Mouse (Mus musculus) embryonic facial prominence, embryonic 11.5 days (tissue): ENCODE data around the gene Nudt14. TPM values are rescaled to one million over a fixed set of nuclear protein-coding genes. Genes with fewer than 3 reads are reported as not detected.
A peak's percentile ranks its signal among the peaks of the same experiment; 100 is the strongest.

ENCODE experiments used
- ATAC-seq: fragments of 200-750 bp; cut with Nextera tagmentation; replicated peaks from 2 replicates; pipeline ENCODE4 v1.8.0; 2017; ENCODE audit warnings: low read depth; ENCODE audit not compliant: insufficient number of reproducible peaks, low FRiP score, low TSS enrichment
- DNase-seq: peaks from one replicate; pipeline ENCODE4 v3.0.0-alpha.2; 2015; ENCODE audit warnings: low spot score
- H3K27ac ChIP-seq: fragments of 300-500 bp; sonication (generic); replicated peaks from 2 replicates; pipeline ENCODE4 v1.5.1; 2014; ENCODE audit warnings: mild to moderate bottlenecking, low read depth, low read length, control low read depth
- H3K27me3 ChIP-seq: fragments of 300-500 bp; sonication (generic); 2 replicates; pipeline ENCODE4 v1.6.1; 2014; ENCODE audit warnings: mild to moderate bottlenecking, low read length, moderate library complexity, mixed read lengths; ENCODE audit not compliant: control insufficient read depth, insufficient read depth
- H3K36me3 ChIP-seq: fragments of 300-500 bp; sonication (generic); replicated peaks from 2 replicates; pipeline ENCODE4 v1.6.1; 2014; ENCODE audit warnings: low read depth, mild to moderate bottlenecking, low read length, moderate library complexity, mixed read lengths; ENCODE audit not compliant: control insufficient read depth, insufficient read depth
- H3K4me1 ChIP-seq: fragments of 300-500 bp; sonication (generic); 2 replicates; pipeline ENCODE4 v1.6.1; 2014; ENCODE audit warnings: low read length, mixed read lengths; ENCODE audit not compliant: control insufficient read depth, insufficient read depth
- H3K4me2 ChIP-seq: fragments of 300-500 bp; sonication (generic); 2 replicates; pipeline ENCODE4 v1.6.1; 2014; ENCODE audit warnings: low read depth, mild to moderate bottlenecking, control low read depth, low read length, moderate library complexity
- H3K4me3 ChIP-seq: fragments of 300-500 bp; sonication (generic); 2 replicates; pipeline ENCODE4 v1.5.1; 2014; ENCODE audit warnings: low read depth, low read length, control low read depth
- H3K9ac ChIP-seq: fragments of 300-500 bp; sonication (generic); replicated peaks from 2 replicates; pipeline ENCODE4 v1.6.1; 2014; ENCODE audit warnings: mild to moderate bottlenecking, control low read depth, low read length
- H3K9me3 ChIP-seq: fragments of 300-500 bp; sonication (generic); replicated peaks from 2 replicates; pipeline ENCODE4 v1.6.1; 2016; ENCODE audit warnings: mild to moderate bottlenecking, low read length, inconsistent platforms, mixed read lengths; ENCODE audit not compliant: control insufficient read depth
- WGBS: fragments of 180-500 bp; shearing (Covaris S2); extraction: QIAGEN DNeasy Blood & Tissue Kit; methylation state at CpG from one replicate; pipeline ENCODE4 v1.1.7; 2014; 5-methylcytosine and 5-hydroxymethylcytosine counted together
- polyA plus RNA-seq: library from polyadenylated mRNA; unstranded; fragments of >200 nt; fragmentation: Nextera tagmentation; extraction: Ambion mirVana; gene quantifications from 2 replicates; pipeline ENCODE4 v1.2.1, GENCODE M21; 2014

The Nudt14 gene
- polyA plus RNA-seq, 1 experiment from 2014 or later = 75.8 TPM

DNA sequence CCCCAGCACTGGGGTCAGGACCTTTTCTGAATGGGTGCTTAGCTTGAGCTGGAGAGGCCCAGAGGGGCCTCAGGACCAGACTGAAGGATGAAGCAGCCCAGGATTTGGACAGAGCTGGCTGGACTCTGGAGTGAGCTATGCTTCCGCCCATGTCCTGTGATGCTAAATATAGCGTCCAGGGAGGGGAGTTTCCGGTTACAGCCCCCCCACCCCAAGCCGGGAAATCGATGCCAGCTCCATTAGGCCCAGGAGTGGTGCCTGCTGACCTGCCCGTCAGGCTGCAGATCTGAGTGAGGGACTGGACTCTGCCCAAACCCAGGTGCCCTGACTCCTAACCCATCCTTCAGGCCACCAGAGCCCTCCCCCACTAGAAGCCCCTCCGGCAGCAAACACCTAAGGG is 9.3 kb downstream of the Nudt14 start:
- Histone ChIP-seq H3K9ac (no peak overlapping the region; the same call in 1 of the 2 replicates), H3K4me2 (no peak overlapping the region), H3K4me3 (no peak overlapping the region), H3K27ac (no peak overlapping the region), H3K36me3 (no peaks in the 10 kb centered on the region), H3K4me1 (peaks cover 7% of the 10 kb centered on the region), H3K27me3 (peaks cover 26% of the 10 kb centered on the region), H3K9me3 (no peaks in the 10 kb centered on the region)
- WGBS = 42% methylated on average over 7 of the region's 7 CpGs
- ATAC-seq (no peak), DNase-seq (no peak)

DNA sequence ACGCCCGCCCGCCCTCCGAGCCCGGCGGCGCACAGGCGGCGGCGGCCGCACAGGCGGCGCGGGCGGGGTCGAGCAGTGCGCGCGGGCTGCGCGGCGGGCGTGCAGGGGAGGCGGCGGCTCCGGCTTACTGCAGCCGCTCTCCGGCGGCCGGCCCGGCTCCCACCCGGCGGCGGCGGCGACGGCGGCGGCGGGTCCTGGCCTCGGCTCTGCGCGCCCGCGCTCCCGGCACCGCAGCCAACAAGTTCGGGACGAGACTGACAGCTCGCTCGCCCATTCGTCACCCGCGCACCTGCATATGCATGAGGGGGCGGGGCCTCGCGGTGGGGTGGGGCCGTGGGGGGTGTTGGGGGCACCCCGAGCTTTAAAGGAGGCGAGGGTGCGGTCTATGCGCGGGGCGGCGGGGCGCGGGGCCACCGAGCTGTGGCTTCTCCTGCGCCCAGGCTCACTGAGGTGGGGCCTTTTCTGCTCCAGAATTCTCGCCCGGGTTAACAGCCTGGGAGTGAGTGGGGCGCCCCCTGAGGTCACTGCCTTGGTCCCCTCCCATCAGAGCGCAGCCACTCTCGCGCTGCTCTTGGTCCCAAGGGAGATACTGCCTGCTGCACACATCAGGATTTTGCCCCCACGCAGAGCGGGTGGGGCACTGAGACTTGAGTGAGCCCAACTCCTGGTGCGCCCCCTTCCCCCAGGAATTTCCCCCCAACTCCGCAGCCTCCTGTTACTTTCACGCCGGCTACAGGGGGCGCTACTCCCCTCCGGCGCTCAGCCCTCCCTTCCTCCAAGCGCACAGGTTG is 12.2 kb downstream of the Nudt14 start, which contains the start of gene Jag2:
TSS of gene Jag2 (minus strand) at position 215 of the 791 bp plus-strand sequence.
- peaks cover 7% of the 10 kb centered on the region for H3K4me1 ChIP-seq
- H3K27me3 ChIP-seq = peaks cover 35% of the 10 kb centered on the region
- WGBS = 1% methylated on average over 44 of the region's 85 CpGs

DNA sequence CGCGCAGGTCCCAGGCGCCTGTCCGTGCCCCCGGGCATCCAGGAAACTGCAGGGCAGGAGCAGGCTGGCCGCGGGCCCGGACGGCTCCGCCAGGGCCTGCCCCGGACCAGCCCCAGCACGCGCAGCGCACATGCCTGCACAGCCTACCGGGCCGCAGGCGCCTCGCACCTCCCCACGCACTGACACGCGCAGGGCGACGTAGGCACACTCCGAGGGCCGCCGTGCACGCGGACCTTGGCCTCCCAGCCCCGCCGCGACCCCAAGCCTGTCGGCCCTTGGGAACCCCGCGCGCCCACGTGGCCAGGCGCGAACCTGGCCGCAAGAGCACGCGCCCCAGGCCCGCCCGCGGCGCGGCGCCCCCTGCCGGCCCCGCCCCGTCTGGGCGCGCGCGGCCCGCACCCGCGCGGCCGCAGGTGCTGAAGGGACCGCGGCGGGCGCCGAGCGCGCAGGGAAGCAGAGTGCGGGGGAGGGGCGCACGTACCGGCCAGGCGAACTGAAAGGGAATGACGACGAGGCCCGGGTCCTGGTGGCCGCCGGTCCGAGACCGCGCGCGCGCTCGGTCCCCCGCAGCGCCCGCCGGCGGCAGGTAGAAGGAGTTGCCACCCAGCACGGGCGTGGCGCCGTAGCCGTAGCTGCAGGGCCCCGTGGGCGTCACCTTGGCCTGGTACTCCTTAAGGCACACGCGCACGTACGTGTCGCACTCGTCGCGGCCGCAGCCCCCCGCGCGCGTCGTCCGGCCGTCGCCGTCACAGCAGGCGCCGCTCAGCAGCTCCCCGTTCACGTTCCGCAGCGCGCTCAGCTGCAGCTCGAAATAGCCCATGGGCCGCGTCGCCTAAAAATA is 13.3 kb downstream of the Nudt14 start:
- peak overlapping the region; percentile 41; the same call in 1 of the 2 replicates for H3K27ac ChIP-seq

More for the DNA sequence above, 12.2 kb downstream of the Nudt14 start, which contains the start of gene Jag2:
- peak within 1 kb of the TSS; percentile 41; the same call in 1 of the 2 replicates for H3K27ac ChIP-seq
- no peaks in the 10 kb centered on the region for H3K36me3 ChIP-seq
- peak within 1 kb of the TSS; percentile 93 for H3K4me2 ChIP-seq
- peak within 1 kb of the TSS; percentile 52 for H3K9ac ChIP-seq
- H3K9me3 ChIP-seq = no peaks in the 10 kb centered on the region
- peak within 1 kb of the TSS; percentile 55 for H3K4me3 ChIP-seq
- DNase-seq (peak; percentile 64), ATAC-seq (peak; percentile 19; the same call in 1 of the 2 replicates)

DNA sequence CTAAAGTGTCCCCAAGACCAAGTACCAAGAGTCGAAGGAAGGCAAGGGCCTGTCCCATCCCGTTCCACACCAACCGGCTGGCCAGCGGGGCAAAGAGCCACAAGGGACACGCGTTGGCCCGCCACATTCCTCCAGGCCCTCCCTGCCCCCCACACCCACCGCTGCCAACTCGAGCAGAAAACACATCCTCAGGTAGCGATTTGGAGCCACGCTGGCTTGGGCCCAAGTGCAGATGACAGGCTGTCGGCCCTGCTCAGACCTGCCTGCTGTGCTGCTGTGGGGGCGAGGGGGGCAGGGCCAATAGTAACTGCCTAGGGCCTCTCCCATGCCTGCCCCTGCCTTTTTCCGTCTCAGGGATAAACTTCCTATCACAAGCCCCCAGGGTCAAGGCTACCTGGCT is 14.7 kb downstream of the Nudt14 start:
- no peaks in the 10 kb centered on the region for H3K36me3 ChIP-seq
- DNase-seq (no peak), ATAC-seq (no peak)
- H3K4me2 ChIP-seq = no peak overlapping the region
- H3K4me3 ChIP-seq = no peak overlapping the region
- H3K4me1 ChIP-seq = peaks cover 7% of the 10 kb centered on the region
- no peaks in the 10 kb centered on the region for H3K9me3 ChIP-seq
- H3K9ac ChIP-seq = no peak overlapping the region
- 59% methylated on average over 14 of the region's 14 CpGs for WGBS
- H3K27me3 ChIP-seq = peaks cover 35% of the 10 kb centered on the region
- H3K27ac ChIP-seq = no peak overlapping the region

More for the DNA sequence above, 13.3 kb downstream of the Nudt14 start:
- 1% methylated on average over 85 of the region's 124 CpGs for WGBS
- peaks cover 7% of the 10 kb centered on the region for H3K4me1 ChIP-seq
- no peak for ATAC-seq
- H3K4me2 ChIP-seq = peak overlapping the region; percentile 93
- peaks cover 35% of the 10 kb centered on the region for H3K27me3 ChIP-seq
- peak; percentile 50 for DNase-seq
- H3K9ac ChIP-seq = peak overlapping the region; percentile 52
- no peaks in the 10 kb centered on the region for H3K36me3 ChIP-seq
- peak overlapping the region; percentile 55 for H3K4me3 ChIP-seq
- H3K9me3 ChIP-seq = no peaks in the 10 kb centered on the region

DNA sequence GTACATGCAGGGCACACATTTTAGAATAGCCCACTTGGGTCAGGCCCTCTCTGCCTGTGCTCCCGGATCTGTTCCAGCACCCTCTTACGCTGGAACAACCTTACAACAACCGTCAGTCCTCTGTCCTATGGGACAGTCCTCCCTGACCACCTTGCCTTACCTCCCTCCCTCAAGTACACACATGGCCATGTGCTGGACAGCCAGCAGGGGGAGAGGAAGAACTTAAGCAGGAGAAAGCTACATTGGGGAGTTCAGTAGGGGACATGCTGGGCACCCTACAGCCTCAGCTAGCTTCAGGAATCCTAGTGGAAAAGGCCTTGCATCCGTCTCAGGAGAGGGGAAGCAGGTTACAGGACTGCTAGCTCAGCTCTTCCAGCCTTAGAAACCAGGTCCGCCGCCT is 16.0 kb downstream of the Nudt14 start:
- Histone ChIP-seq H3K9me3 (no peaks in the 10 kb centered on the region), H3K36me3 (no peaks in the 10 kb centered on the region), H3K27me3 (peaks cover 35% of the 10 kb centered on the region), H3K4me3 (no peak overlapping the region), H3K9ac (no peak overlapping the region), H3K27ac (no peak overlapping the region), H3K4me2 (no peak overlapping the region), H3K4me1 (peaks cover 7% of the 10 kb centered on the region)
- no peak for DNase-seq
- no peak for ATAC-seq
- 84% methylated on average over 6 of the region's 6 CpGs for WGBS

DNA sequence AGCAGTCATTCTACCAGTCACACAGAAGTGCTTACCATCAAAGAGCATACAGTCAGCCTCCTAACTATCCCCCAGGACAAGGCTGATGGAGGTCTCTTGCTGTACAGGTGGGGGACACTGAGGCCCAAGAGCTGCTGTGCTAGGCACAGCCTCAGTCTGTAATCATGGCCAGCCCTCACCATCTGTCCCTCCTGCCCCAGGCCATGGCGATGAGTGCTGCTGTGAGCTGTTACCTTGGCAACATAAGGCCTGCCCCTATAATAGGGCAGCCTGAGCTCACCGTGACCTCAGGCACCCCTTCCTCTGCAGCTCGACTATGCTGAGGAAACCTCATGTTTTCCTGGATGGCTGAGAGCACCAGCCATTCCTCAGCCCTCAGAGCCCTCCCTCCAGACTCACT is 19.4 kb downstream of the Nudt14 start:
- Histone ChIP-seq H3K9ac (no peak overlapping the region), H3K9me3 (no peaks in the 10 kb centered on the region), H3K4me2 (no peak overlapping the region), H3K4me1 (no peaks in the 10 kb centered on the region), H3K27me3 (peaks cover 8% of the 10 kb centered on the region), H3K27ac (no peak overlapping the region), H3K4me3 (no peak overlapping the region), H3K36me3 (no peaks in the 10 kb centered on the region)
- 0 out of 2 replicates have a peak, but pooled peaks have one; percentile 41 for ATAC-seq
- WGBS = 16% methylated on average over 3 of the region's 3 CpGs
- peak; percentile 29 for DNase-seq

DNA sequence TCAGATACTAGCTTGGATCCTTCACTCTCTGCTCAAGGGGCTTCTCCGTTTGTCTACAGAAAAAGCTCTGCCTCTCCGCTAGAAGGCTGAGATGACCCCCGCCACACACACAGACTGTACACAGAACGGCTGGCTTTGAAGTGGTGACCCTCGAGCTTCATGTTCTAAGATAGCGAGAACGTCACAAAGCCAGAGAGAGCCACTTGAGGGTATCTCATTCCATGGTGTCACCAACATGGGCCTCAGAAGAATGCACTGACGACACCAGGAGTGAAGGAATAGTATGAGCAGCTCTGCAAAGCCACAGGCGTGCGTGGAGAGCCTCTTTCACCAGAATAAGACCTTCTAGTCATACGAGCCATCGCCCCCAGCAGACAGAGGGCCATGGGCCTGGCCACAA is 20.4 kb downstream of the Nudt14 start:
- no peak overlapping the region for H3K27ac ChIP-seq
- no peaks in the 10 kb centered on the region for H3K9me3 ChIP-seq
- no peak overlapping the region for H3K4me3 ChIP-seq
- H3K27me3 ChIP-seq = peaks cover 3% of the 10 kb centered on the region; the same call in 1 of the 2 replicates
- H3K4me1 ChIP-seq = no peaks in the 10 kb centered on the region
- no peak for DNase-seq
- no peaks in the 10 kb centered on the region for H3K36me3 ChIP-seq
- WGBS = 79% methylated on average over 12 of the region's 12 CpGs
- ATAC-seq = no peak
- H3K9ac ChIP-seq = no peak overlapping the region
- no peak overlapping the region for H3K4me2 ChIP-seq
